In the genomic region with DNA sequence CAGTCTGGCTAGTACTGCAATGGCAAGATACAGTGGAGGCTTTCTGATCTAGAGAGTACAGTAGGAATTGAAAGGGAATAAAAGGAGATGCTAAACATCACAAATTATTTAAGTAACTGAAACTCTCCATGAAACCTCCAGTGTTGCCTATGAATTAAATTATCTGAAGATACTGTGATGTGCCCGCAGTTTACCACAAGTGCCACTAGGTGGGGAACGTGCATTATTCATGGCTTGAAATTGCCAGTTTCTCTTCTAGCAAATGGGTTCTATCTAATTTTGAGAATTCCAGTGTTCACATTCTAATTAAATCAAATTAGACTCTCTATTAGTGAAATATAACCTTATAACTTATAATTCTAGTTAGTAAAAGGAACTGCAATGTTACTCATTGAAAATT, we compare ENCODE assay signal across 8 mouse cellular contexts.
DNase-seq lines count a peak whose midpoint lies in the region; ATAC-seq and TF ChIP-seq lines count a peak whose summit lies in the region.

No protein-coding gene starts in this region.

- peaks cover 7% of the 10 kb centered on the region for H3K27me3 ChIP-seq in Patski
- no peaks in the 10 kb centered on the region for H3K27me3 ChIP-seq in hindbrain, postnatal 0 days (ENCODE audit: insufficient read depth, low read length)
- H3K27me3 ChIP-seq in liver, postnatal 0 days (ENCODE audit: insufficient read depth, low read length) = no peaks in the 10 kb centered on the region

- H3K36me3 ChIP-seq in hindbrain, postnatal 0 days (ENCODE audit: insufficient read depth, low read length) = no peaks in the 10 kb centered on the region
- H3K36me3 ChIP-seq in liver, postnatal 0 days (replicated peaks; ENCODE audit: insufficient read depth, low read length) = no peaks in the 10 kb centered on the region

- H3K9ac ChIP-seq in hindbrain, postnatal 0 days (replicated peaks; ENCODE audit: low read length) = no peak overlapping the region
- no peak overlapping the region for H3K9ac ChIP-seq in liver, postnatal 0 days (replicated peaks)

- TF ChIP-seq EP300 in liver, postnatal 0 days (IDR thresholded peaks at IDR 0.05; ENCODE audit: low read depth) = no peak

- in situ Hi-C loops in Patski (cut with MboI; ENCODE audit: low pct_unique_long_range_greater_than_20kb) = loop anchor here (10.0 kb wide), 1 partner anchor 245 kb away; no protein-coding TSS in a partner anchor

- TF ChIP-seq CTCF in Patski (IDR thresholded peaks at IDR 0.05) = peak; percentile 82
- peak; percentile 91 for TF ChIP-seq CTCF in hindbrain, postnatal 0 days (IDR thresholded peaks at IDR 0.05; ENCODE audit: low read depth)
- peak; percentile 75 for TF ChIP-seq CTCF in liver, postnatal 0 days (IDR thresholded peaks at IDR 0.05; ENCODE audit: low read depth)

- no peaks in the 10 kb centered on the region for H3K4me1 ChIP-seq in hindbrain, postnatal 0 days (ENCODE audit: insufficient read depth, low read length)
- no peaks in the 10 kb centered on the region for H3K4me1 ChIP-seq in liver, postnatal 0 days (ENCODE audit: insufficient read depth)

- DNase-seq in kidney, adult 9 months = peak; percentile 28
- no peak for DNase-seq in kidney, adult 11 months
- DNase-seq in Patski (ENCODE audit: low read depth, low spot score) = no peak
- DNase-seq in embryo, embryonic 10 days (ENCODE audit: low spot score) = peak; percentile 84
- peak; percentile 84 for DNase-seq in hindbrain, postnatal 0 days (ENCODE audit: low spot score)
- no peak for DNase-seq in liver, postnatal 0 days
- peak; percentile 66 for DNase-seq in retina, postnatal 1 day

- no peaks in the 10 kb centered on the region for H3K9me3 ChIP-seq in hindbrain, postnatal 0 days (ENCODE audit: low read length)
- no peaks in the 10 kb centered on the region for H3K9me3 ChIP-seq in liver, postnatal 0 days (ENCODE audit: low read length)

- H3K27ac ChIP-seq in hindbrain, postnatal 0 days = no peak overlapping the region
- H3K27ac ChIP-seq in liver, postnatal 0 days (ENCODE audit: low read depth) = no peak overlapping the region

- H3K4me3 ChIP-seq in hindbrain, postnatal 0 days (ENCODE audit: low read length) = no peak overlapping the region
- no peak overlapping the region for H3K4me3 ChIP-seq in liver, postnatal 0 days (ENCODE audit: low read depth, low read length)

- POLR2A ChIA-PET in Patski (lab: Charles Lee) = interaction anchor here (0.6 kb wide), 1 partner anchor 149 kb away, joined by 3 read pairs; no protein-coding TSS in a partner anchor

- no peak overlapping the region for H3K4me2 ChIP-seq in hindbrain, postnatal 0 days (ENCODE audit: low read depth, low read length)
- no peak overlapping the region for H3K4me2 ChIP-seq in liver, postnatal 0 days (ENCODE audit: low read depth, low read length)

- CTCF ChIA-PET in Patski (lab: Charles Lee) = interaction anchor here (1.3 kb wide), 1 partner anchor 1013 kb away, joined by 3 read pairs; no protein-coding TSS in a partner anchor

- no peak for ATAC-seq in Patski
- 0 out of 2 replicates have a peak, but pooled peaks have one; percentile 63 for ATAC-seq in hindbrain, postnatal 0 days
- ATAC-seq in liver, postnatal 0 days = no peak
- ATAC-seq in inflammation-experienced regulatory T-cells, adult 6 months = no peak

- WGBS in hindbrain, postnatal 0 days = 3% methylated on average over 2 of the region's 2 CpGs
- WGBS in liver, postnatal 0 days (ENCODE audit: insufficient replicate concordance) = 6% methylated on average over 2 of the region's 2 CpGs

Comparison
In these comparisons a context has a peak if more than half of its experiments do, and no peak if none do; other contexts are left out.
1. DNase-seq: peak in kidney, adult 9 months (single experiment), embryo, embryonic 10 days (single experiment), hindbrain, postnatal 0 days (single experiment) and retina, postnatal 1 day (single experiment); none in kidney, adult 11 months (single experiment), Patski (single experiment) and liver, postnatal 0 days (single experiment).
2. Peak in every context shown above with its lines, with median percentiles within 50 percentile points of each other: CTCF ChIP-seq.